Mouse (Mus musculus) inflammation-experienced regulatory T-cells, adult 6 months (primary cell): ENCODE data around the gene Btaf1. TPM values are rescaled to one million over a fixed set of nuclear protein-coding genes. Genes with fewer than 3 reads are reported as not detected.
A peak's percentile ranks its signal among the peaks of the same experiment; 100 is the strongest.

Experiments used
- ATAC-seq: one replicate; pipeline ENCODE4 v1.8.0; 2017
- polyA plus RNA-seq, 3 experiments: library from polyadenylated mRNA; unstranded; fragments of 100-300 nt; shearing (Covaris generic); gene quantifications; one replicate each; pipeline ENCODE4 v1.2.1; 2017

The Btaf1 gene
- 10 to 100 TPM in 1 of 3 experiments, 1 to 10 TPM in 2; 6.4 to 11.5 (median 9.0) TPM for polyA plus RNA-seq

DNA sequence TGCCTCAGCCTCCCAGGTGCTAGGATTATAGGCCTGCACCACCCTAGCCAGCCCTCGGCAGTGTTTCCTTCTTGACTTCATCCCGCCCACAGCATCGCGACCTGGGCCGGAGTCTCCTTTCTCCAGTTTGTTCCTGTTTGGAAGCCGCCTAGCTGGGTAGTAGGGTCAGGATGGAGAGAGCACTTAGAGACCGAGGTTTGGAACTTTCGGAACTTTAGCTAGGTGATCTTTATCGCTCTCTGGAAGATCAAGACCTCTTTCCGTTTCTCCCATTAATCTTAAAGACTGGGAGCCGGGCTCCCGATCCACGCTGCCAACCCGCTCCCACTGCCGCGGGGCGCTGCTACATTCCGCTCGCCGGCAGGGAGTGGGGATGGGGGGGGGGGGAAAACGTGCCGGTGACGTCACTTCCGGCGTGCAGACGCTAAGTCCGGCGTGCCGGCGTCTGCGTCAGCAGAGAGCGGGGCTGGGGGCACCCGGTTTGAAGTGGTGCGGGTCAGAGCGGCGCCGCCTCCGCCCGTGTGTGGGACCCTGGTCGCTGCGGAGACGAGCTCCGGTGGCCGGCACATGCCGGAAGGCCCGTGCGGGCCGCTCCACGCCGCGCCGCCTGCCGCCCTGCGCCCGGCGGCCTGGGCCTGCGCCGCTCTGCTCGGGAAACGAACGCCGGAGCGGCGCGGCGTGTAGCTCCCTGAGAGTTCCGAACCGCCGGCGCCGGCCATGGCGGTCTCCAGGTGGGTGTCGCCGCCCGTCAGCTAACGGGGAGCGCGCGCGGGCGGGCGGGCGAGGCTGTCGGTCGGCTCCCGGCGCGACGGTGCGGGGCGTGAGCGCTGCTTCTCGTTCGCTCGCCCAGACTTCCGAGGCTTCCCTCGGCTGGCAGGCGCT lies at the start of gene Btaf1:
Btaf1 (plus strand) TSS at position 409 of the 882 bp plus-strand sequence.
- ATAC-seq = peak; percentile 86

DNA sequence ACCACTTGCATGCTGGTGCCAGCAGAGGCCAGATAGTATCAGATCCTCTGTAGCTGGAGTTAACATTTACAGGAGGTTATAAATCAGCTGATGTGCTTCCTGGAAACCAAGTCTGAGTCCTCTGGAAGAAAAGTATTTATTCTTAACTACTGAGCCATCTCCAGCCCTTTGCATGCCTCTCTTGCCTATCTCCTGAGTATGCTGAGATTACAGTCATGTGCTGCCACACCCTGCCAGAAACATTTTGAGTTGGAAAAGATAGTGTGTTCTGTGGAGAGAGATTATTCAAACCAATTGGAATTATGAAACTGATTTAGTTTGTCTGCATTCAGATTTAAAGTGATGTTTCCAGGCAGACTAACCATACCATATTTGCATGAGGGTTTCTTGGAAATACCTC lies 48.5 kb upstream of the Btaf1 start:
- ATAC-seq = no peak

DNA sequence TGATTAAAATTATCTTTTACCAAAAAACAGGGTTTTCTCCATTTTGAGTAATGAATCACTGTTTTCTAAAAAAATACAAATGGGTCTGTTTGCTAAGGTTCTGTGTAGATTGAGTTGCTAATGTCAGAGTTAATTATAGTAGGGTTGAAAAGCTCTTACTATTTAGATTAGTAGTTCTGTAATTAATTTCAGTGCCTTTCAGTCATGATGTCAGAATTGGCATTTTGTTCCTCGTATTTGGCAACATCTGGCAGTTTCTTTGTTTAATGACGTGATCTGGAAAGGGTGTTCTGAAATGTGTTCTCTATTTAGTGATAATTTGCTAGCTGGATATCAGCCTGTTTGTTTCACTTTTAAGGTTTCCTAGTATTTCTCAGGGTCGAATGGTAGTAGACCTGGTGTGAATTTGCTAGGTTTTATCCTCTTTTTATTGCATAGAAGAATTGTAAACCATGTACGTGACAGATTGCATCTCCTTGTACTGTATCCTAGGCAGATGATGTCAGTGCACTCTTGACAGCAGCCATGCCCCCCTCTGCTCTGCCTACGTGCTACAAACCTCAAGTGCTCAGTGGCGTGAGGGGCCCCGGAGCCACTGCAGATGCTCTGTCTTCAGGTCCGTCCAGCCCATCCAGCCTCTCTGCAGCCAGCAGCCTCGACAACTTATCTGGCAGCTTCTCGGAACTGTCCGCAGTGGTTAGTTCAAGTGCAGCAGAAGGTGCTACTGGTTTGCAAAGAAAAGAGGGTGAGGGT lies 47.0 kb upstream of the Btaf1 start:
- ATAC-seq = no peak

DNA sequence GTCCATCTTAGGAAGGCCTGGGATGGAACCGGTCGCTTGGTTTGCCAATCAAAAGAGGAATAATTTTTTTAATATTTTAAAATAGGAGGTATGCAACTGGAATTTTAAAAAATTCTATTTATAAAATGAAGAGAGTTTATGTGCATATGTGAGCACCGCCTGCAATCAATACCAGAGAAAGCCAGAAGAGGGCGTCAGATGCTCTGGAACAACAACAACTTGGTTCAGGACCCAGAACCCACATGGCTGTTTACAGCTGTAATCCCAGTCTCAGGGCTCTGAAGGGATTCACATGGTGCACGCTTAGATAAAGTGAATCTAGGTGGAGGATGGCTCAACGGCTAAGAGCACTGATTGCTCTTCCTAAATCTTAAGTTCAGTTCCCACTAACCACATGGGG lies 42.8 kb upstream of the Btaf1 start:
- no peak for ATAC-seq

DNA sequence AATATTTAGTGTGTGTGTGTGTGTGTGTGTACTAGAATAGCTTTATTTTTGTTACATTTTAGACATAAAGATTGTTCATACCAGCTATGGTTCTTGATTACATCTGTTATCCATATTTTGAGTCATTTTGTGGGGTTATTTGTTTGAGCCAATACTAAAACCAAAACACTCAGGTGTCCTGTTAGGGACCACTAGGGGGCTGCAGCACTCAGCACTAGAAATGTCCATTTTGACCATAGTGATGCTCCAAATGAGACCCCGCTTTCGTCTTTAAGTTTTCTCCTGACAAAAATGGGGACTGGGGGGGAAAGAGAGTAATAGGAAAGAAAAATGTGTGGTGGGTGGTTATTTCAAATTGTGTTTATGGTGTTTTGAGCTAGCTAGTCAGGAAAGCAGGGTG lies 39.6 kb upstream of the Btaf1 start:
- ATAC-seq = no peak

DNA sequence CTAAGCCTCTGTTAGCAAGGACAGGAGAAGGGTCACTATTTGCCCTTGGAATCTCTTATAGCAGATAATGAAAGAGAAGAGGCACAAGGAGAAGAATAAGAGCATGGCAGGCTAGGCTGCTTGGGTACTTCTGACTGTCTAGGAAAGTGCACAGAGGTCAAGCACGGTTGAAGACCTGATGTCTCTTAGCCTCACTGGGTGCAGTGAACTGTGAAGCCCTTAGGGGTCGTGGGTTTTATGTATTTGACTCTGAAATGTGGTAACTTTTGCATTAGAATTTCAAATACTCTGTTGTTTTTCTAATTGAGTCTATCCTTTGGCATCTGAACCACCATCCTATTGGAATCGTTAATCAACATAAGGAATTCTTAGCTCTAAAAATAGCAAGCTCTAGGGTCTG lies 38.2 kb upstream of the Btaf1 start:
- no peak for ATAC-seq

DNA sequence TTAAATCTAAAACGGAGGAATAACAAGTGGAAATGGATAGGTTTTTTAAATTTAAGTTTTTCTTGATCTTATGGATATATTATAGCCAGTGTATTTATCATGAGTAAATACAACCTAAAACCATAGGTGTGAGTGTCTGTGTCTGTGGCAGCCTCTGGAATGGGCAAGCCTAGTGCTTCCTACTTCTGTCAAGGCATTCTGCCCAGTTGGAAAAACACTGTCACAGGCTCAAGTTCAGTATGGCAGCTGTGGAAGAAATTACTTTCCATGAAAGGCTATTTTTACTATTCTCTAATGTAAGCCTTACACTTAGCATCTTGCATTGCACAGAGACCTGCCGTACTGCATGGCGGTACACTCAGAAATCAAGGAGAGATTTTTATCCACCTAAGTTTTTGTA lies 34.1 kb upstream of the Btaf1 start:
- ATAC-seq = no peak

DNA sequence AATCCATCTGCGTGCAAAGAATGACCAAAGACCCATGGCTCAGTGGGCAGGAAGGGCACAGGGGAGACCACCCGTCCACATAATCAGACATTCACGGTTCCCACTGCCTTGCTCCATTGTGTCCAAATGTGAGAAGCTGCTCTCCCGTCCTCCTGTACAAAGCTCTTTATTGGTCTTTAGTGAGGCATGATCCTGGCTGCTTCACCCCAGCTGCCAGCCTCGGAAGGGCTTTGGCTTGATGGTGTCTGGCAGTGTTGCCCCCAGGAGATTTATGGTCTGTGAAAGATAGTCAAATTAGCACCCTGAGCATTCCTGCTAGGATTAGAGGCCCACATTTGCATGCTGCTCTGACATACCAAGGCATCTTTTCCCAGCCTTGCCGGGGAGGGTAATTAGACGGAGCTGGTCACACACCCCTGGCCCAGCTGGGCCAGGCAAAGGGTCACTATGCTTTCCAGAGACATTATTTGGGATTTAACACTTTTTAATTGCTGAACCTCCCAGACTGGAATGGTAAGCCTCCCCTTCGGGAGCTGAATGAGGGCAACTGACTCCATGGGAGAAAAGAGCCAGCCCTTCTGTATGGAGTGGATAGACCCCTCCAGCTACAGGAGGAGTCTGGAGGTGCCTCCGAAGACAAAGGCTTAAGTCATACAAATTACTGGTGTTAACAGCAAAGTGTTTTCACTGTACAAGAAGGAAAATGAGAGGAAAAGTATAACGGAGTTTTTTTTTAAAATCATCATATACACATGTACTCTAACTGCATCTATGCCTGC lies 28.9 kb upstream of the Btaf1 start:
- no peak for ATAC-seq

DNA sequence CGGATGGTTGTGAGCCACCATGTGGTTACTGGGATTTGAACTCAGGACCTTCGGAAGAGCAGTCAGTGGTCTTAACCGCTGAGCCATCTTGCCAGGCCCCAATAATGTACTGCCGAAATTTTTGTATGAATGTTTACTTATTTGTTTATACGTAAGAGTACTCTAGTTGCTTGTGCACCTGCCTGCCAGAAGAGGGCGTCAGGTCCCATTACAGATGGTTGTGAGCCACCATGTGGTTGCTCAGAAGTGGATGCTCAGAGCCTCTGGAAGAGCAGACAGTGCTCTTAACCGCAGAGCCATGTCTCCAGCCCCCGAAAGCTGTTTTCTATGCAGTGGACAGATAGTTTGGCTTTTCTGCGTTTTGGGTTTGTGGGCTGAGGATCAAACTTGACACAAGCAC lies 28.1 kb upstream of the Btaf1 start:
- no peak for ATAC-seq

DNA sequence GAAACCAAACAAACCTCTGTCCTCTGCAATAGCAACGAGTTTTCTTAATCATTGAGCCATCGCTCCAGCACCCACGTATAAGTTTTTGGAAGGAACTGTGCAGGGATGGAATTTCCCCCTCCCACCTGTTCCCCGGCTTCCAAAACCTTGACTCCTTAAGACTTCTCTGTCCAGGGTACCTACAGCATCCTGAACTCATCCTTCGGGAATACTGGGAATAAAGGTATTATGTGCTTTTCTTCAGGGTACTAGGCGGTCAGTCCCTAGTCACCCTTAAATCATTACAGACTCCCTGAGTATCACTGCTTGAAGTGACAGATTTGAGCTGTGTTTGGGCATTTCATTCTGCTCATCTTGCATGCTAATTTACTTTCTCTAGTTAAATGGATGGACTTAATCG lies 22.5 kb upstream of the Btaf1 start:
- no peak for ATAC-seq

DNA sequence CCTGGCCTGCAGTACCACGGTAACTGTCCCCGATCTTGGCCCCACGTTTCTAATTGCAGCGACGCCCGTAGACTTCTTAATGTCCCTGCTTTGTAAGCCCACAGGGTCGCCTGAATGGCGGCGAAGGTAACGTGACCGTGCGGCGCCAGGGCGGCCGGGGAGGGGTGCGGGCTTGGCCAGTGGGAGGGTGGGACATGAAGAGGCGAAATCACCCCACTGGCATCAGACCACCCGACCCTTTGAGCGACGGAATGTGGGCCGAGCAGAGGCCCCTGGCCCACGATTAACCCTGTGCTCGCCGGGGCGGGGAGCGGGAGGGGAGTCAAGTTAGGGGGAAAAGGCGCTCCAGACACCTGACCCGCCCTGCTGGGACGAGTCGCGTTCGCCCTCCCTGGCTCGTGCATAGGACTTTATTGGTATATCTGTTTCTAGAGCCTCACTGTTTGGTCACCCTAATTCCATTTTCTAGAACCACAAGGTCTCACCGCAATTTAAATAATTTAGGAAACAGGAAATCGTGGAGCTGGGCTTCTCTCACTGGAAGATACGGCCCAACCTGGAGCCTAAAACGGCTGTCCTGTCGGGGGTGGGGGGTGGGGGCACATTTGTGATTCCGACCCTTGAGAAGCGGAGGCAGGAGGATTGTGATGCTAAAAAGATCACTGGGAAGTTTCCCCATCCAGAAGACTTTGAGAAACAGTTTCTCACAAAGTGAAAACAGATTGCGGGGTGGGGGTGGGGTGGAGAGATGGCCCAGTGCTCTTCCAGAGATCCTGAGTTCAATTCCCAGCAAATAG lies 21.5 kb upstream of the Btaf1 start:
- no peak for ATAC-seq

DNA sequence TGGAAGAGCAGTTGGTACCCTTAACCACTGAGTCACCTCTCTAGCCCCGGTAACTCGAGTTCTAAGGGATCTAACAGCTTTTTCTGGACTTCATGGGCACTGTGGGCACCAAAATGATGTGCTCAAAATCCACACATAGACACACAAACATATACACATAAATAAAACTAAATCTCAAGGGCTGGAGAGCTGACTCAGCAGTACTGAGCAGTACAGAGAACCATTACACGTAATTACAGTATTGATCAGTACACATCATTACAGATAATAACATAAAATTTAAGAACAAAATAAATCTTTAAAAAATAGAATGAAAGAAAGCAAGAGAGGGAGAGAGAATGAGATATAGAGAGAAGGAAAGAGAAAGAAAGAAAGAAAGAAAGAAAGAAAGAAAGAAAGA lies 16.7 kb upstream of the Btaf1 start:
- ATAC-seq = no peak

DNA sequence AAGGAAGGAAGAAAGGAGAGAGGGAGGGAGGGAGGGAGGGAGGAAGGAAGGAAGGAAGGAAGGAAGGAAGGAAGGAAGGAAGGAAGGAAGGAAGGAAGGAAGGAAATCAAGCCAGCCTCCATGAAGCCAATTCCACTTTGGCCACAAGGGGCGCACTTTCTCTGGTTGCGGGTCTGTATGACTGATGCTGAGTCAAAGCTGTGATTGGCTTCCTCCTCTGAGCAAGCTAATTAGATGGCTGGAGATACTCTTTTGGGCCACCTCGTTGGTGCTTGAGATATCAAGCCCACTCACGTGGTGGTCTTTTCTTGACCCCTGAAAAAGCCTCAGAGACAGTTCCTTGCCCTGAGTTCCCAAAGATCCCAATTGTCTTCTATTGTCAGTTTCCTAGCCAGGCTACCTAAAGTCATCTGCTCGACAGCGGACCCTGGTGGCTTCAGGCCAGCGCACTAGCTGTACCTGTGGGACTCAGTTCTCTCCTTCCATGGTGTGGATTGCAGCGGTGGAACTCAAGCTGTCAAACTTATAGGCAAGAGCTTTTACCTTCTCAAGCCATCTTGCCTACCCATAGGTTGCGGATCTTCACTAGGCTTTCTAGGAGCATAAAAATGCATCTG lies 16.1 kb upstream of the Btaf1 start:
- ATAC-seq = peak; percentile 60

DNA sequence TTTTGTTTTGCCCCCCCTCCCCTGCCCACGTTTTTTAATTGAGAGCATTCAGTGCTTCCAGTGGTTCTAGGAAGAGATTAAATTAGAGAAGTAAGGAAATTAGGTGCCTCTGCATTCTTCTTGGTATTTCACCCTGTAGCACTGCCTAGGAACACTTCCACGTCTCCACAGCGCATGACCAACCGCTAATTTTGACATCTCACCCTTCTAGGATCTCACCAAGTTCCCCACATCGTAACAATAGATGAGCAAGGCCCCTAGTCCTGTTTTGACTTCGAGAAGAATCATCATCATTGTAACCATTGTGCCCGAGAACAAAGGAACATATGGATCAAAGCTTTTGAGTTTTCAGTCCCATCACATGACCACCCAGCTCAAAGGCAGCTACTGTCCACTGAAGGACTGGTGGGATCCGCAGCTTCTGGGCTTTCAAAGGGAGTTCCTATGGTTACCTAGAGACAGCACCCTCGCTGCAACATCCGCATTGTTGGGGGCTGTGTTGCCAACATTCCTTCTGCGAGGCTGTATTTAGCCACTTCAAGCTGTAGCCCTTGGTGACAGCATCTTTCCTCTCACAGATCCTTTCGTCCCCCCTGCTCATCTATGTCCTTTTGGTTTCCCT lies 15.3 kb upstream of the Btaf1 start:
- ATAC-seq = no peak

DNA sequence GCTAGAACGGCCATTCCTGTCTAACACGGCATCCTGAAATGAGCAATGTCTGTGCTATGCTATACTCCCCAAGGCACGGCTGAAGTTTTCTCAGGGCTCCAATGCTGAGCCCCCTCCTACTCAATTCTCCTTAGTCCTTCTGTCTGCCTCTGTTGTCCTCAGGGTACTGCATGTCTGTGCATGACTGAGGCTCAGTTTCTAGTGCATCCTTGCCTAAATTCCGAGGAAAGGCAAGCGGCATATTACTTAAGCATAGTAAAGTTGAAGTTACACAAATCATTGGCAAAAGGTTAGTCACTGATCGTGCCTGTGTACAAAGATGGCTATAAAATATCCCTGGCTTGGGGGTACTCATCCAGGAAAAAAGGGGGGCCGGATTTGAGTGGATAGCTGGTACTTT lies 12.8 kb upstream of the Btaf1 start:
- no peak for ATAC-seq

DNA sequence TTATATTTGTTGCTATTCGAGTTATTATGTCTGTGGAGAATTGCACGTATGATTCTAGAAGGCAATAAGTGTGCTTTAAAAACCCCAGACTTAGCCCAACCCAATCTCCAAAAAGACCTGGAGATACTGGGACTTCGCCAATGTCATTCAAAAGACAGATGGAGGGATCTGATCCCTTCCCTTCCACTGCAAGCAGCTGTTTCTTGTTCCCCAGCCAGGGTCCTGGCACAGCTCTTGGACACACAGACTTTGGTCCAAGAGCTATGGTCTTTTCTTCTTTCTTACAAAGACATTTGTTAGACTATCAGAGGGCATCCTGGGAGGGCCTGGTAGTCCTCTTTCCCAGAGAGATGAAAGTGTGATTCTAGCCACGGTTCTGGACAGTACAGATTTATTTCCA lies 9.7 kb upstream of the Btaf1 start:
- no peak for ATAC-seq

DNA sequence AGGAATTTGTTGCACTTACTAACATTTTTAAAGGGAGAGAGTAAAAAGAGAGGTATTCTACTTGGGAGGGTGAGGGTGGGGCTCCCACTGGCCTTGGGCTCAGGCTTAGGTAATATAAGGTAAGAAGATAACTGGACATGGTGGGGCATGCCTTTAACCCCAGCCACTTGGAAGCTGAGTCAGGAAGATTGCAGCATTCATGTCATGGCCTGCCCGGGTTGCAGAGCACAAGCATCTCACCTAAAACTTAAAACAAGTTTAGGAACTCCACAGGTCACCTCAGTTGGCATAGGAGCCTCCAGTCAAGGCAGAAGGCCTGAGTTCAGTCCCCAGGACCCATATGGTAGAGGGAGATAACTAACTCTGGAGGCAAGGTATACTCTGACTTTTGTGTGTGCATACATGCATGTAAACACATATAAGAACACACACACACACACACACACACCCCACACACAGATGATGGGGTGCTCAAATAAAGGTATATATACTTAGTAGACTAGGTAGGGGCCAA lies 8.9 kb upstream of the Btaf1 start:
- no peak for ATAC-seq

DNA sequence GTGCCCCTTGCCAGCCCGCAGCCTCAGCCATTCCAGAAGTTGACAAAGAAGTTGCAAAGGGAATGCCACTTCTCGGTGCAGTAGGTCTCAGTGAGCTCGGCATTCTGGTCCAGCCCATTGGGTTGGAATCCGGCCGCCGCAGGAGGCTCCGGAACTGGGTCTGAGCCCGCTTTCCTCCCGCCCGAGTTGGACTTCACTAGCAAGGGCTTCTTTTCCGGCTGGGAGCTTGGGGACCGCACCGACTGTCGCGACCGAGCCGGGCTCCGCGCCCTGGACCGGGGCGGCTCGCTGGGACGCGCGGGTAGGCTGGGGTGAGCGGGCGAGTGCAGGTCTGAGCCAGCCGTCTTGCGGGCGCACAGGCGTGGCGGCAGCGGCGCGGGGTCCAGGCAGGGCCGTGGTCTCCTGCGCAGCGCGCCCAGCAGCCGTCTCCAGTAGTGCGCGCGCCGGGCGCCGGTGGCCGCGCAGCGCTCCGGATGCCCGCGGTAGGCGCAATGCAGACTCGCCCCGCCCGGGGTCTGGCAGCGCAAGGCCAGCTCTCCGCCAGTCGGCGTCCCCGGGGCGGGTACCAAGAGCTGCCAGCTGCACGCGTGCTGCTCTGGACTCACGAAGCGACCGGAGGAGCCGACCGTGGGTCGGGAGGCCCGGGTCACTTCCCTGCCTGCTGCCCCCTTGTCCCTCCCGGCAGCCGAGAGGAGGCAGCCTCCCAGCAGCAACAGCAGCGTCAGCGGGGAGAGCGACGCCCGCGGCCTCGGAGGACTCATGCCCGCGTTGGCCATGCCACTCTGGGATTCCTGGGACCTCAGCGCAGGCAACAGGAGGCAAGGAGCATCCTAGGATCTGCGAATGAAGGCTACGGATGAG lies 7.2 kb upstream of the Btaf1 start:
- ATAC-seq = peak; percentile 69

DNA sequence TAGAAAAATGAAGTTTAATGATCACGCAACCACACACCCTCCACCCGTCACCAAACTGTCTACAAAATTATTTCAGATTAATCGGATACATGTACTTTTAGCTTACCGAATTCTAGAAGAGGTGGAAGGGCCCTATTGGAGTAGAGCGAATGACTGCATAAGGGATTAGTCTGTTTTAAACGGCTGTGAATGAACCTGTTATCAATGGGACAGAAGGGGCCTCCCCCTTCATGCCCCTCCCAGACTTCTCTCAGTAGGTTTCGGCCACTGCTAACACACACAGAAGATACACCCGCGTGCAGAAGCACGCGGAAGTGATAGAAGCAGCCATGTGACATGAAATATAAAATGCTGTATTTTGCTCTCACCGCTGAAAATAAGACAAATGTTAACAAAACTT lies 6.4 kb upstream of the Btaf1 start, which contains the start of gene Fgfbp3:
Fgfbp3 (minus strand) TSS at position 150 of the 400 bp plus-strand sequence.
- ATAC-seq = peak; percentile 46

DNA sequence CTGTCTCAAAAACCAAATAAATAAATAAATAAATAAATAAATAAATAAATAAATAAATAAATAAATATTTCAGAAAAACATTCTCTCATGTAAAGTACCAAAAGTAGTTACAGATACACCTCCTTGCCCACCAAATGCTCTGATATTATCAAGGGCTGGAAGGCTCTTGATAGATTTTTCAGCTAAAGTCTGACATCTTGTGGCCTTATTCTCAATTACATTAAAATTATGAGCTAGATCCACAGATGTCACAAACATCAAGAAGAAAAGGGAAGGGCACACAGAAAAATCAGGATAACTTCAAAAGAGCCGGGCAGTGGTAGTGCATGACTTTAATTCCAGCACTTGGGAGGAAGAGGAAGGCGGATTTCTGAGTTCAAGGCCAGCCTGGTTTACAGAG lies 3.9 kb upstream of the Btaf1 start:
- peak; percentile 22 for ATAC-seq
